Mouse (Mus musculus): Measurements from ENCODE around the gene Mapk12. TPM values are rescaled to one million over a fixed set of nuclear protein-coding genes. Genes with fewer than 3 reads are reported as not detected.
A peak's percentile ranks its signal among the peaks of the same experiment; 100 is the strongest.

Gene Mapk12
- total RNA-seq, 2 experiments from 2014 or later: 4.1 to 5.0 TPM

DNA sequence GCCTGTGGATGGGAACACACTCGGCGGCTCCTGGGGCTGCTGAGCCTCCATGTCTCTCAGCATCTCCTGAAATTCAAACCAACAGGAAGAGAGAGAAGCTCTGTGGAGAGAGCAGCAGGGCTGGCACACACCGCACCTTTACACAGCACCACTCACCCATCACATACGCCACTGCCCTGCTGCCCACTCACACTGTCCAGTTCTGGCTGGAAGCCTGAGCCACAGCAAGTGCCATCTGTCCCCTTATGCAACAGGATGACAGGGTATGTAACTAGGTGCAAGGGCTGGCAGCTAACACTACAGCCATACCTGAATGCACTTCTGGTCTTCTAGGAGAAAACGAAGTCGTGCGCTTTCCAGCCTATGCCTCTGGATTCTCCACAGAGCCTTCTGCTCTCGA, 36.1 kb downstream of the Mapk12 start:
- peak; percentile 72 for DNase-seq
- intact Hi-C loops (cut with DNase I): no loop called here

DNA sequence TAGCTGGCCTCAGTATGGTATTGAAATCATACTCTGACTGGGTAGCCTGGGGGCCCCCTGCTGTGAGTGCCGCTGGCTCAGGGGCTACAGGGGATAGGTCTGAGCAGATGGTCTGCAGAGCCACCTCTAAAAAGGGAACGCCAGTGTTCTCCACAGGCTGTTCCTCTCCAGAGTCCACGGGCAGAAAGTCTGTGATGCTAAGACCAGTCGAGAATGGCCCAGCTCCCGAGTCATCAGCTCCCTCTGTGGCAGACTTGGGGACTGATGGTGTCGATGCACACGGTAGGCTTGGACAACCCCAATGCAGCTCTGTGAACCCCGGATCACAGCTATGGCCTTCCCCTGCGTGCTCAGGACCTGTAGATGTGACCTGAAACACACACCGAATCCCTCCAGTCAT, 36.6 kb downstream of the Mapk12 start:
- intact Hi-C loops (cut with DNase I): no loop called here
- DNase-seq: no peak

DNA sequence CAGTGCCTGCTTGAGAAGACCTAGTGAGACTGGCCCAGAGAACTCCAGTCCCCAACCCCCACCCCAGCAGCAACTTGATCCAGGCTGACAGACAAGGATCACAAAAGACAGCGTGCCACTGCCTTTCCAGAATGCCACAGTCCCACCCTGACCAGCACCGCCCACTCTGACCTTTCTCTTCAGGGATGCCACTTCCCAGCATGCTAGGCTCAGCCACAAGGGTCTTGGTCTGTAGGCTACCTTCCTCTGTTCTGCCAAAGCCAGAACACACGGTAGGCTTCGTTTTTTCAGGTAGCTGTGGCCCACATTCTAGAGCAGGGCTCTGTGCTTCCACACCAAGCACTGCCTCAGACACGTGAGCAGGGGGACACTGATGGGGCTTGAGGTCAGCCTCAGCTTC, 37.9 kb downstream of the Mapk12 start:
- intact Hi-C loops (cut with DNase I): no loop called here
- no peak for DNase-seq

DNA sequence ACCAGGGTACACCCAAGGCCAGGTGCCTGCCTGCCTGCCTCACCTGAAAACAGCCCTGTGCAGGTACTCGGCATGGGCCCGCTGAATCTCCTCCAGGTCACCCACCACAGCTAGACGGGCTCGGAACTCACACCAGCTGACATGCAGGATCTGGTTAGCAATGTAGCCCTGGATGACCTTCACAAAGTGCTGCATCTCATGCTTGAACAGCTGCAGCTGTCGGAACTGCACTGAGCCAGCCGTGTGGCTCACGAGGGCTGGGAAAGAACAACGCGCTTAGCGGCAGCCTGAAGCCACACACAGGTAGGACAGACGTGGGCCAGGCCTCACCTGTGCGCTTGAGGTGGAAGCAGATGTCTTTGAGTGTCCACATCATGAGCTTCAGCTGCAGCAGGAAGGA, 39.7 kb downstream of the Mapk12 start:
- intact Hi-C loops (cut with DNase I): no loop called here
- no peak for DNase-seq

DNA sequence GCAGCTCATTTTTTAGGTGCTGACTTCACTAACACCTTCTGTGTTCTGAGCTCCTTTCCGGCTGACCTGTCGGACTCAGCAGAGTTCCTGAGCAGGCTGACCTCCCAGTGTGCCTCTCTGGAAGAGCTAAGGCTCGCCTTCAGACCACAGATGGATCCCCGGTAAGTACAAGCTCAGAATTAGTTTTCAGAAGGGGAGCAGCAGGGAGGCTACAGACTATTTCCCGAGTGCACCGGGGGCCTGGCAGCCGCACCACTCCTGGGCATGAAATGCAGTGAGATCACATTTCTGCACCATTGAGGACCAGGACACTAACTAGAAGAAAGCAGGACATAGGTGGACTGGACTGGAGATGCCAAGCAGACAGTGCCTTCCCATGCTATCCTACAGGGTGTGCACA, 41.9 kb downstream of the Mapk12 start:
- intact Hi-C loops (cut with DNase I): no loop called here
- no peak for DNase-seq

DNA sequence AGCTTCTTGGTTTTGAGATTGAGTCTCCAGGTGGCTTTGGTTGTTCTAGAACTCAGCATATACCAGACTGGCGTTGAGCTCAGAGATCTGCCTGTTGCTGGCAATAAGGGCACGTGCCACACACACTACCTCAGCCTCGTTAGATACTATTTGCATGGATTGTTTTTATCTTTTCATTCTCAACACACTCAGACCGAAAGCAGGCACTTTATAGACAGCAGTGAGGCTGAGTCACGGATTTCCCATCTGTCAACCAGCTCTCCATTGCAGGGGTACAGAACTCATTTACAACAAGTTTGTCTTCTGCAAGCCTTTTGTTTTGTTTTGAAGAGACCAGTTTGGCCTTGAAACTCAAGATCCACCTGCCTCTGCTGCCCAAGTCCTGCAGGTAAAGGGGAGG, 43.1 kb downstream of the Mapk12 start:
- no peak for DNase-seq

DNA sequence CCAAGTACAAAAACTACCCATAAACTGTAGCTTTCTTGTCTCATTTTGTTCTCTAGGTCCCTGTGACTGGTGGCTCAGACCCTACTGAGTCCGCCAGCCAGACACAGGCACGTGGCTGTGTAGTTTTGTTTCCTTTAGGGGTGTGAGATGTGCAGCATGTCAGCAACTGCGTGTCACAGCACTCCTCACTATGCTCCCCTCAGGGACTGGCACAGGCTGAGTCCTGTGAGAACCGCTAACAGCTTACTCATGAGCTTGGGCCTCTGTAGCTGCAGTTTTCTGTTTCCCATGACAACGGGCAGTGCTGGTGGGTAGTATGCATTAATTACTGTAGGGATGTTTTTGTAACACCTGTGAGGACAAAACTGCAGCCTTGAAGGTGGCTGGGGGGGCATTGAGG, 48.3 kb downstream of the Mapk12 start:
- intact Hi-C loops (cut with DNase I): no loop called here
- no peak for DNase-seq

More for the DNA sequence above, 43.1 kb downstream of the Mapk12 start:
- intact Hi-C loops (cut with DNase I): no loop called here

DNA sequence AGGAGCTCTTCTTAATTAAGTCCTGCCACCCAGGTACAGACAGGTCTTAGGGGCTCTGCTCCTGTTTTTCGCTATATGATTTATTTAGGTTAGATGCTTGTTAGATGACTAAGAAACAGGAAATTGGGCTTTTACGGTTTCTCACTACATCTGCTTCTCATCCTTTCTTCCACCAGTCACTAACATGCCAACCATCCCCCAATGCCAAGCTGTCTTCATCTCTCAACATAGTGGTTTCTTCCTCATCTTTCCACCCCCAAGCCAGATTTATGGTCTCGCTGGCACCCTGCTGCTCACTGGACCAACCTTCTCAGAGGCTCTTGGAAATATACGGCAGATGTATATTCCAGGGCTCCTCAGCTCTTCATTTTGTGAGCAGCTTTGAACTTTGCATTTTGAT, 49.8 kb downstream of the Mapk12 start:
- DNase-seq: no peak
- intact Hi-C loops (cut with DNase I): no loop called here

DNA sequence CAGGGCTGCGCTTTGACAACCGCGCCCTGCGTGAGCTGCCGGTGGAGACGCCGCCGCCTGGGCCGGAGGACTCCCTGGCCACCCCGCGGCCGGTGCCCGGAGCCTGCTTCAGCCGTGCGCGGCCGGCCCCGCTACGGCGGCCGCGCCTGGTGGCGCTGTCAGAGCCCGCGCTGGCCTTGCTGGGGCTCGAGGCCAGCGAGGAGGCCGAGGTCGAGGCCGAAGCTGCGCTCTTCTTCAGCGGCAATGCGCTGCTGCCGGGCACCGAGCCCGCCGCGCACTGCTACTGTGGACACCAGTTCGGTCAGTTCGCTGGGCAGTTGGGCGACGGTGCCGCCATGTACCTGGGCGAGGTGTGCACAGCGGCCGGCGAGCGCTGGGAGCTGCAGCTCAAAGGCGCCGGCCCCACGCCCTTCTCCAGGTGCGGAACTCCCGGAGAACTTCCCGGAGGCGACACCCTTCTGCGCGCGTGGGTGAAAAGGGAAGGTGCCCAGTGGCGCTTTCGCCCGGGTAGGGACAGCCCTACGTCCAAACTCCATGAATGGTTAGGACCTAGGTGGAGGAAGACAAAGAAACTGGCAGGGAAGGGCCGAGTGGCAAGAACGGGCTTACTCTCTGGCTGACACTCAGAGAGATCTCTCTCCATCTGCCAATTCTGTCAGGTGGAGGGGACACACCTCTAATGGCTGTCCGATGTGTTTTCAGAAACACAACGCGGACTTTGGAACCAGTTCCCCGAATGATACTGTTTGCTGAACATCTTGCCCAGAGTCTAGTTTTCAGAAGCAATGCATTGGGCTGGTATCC, 51.1 kb downstream of the Mapk12 start:
- intact Hi-C loops (cut with DNase I): loop anchor here (10.0 kb wide), 1 partner anchor 265 kb away; no protein-coding TSS in a partner anchor
- peak; percentile 28 for DNase-seq

DNA sequence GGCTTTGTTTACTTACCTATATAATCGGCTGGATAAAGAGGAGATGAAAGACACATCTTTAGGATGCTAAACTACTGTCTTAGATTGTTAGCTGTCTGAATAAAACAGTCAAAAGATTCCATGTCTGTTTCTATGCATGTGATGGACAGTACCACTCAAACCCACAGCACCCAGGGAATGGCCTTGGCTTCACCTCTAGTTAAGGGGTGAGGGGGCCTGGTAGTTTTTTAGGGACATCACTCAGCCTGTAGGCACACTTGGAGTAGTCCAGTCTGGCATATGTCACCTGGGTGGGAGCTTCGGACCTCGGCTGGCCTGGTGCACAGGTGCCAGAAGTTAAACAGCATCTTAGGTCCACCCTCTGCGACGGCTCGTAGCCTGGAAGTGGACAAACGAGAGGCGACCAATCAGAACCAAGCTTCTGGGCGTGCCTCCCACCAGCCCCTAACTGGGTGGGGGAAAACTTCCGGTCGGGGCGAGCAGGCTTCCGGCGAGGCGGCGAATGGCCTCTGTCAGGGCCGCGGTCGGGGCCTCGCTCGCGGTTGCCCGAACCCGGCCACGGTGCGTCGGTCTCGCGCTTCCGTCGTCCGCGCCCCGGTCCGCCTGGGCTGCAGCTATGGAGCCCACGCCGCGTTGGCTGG, 51.8 kb downstream of the Mapk12 start, which contains the start of gene Selenoo:
Gene Selenoo, plus strand, starts transcription at position 478 of the 641 bp plus-strand sequence.
- peak; percentile 92 for DNase-seq
- intact Hi-C loops (cut with DNase I): loop anchor here (10.0 kb wide), 1 partner anchor 264 kb away; no protein-coding TSS in a partner anchor

DNA sequence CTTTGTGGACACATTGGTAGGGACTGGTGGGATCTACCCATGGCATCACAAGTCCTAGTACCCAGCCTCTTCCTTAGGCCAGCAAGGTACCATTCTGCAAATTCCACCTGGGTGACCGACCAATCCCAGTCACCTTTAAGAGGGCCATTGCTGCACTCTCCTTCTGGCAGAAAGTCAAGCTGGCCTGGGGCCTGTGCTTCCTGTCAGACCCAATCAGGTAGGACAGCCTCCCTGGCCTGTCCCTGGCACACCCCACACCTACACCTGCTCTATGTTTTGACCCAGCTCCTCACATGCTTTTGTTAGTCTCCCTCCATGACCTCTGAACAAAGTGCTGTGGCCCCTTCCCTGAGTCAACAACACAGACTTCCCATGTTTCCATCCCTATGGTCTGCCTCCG, 55.7 kb downstream of the Mapk12 start:
- intact Hi-C loops (cut with DNase I): loop anchor here (10.0 kb wide), 1 partner anchor 260 kb away; no protein-coding TSS in a partner anchor
- DNase-seq: no peak

DNA sequence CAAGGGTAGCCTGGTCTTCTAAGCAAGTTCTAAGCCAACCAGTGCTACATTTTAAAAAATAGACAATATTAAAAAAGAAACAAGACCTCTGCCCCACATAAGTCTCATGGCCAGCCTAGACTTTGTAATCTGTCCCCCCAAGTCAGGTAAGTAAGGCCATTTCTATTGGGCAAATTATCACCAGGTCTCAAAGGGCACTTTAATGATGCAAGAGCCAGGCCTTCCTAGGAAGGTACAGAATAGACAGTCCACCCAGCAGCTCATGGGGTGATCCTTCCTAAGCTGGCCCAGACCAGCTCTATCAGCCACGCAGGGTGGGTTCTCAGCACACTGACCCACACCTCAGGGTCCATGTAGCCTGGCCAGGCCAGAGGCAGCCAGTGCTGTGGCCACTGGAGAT, 56.6 kb downstream of the Mapk12 start:
- intact Hi-C loops (cut with DNase I): loop anchor here (10.0 kb wide), 1 partner anchor 259 kb away; no protein-coding TSS in a partner anchor

More for the DNA sequence above, 56.6 kb downstream of the Mapk12 start:
- no peak for DNase-seq

Small RNA genes within 50 kb of the gene (microRNA-seq; reads per million reads assigned to microRNA genes)
- gene Mir6958 (4.8 reads per million, percentile 11 among the genes with 10 or more reads in this experiment), gene Mir7118 (2.1 reads per million)

Other genes starting within 250 kb of the Mapk12 start
- gene Ttll8, start 186.3 kb downstream of the Mapk12 start, total RNA-seq (2021): 1 to 10 TPM; 1.3 to 1.7 TPM
- gene Mlc1, start 161.7 kb downstream of the Mapk12 start, total RNA-seq (2021): 10 to 100 TPM; 51.6 to 56.9 TPM
- under 1 TPM; 0.12 to 0.30 TPM for gene Mov10l1, start 157.8 kb downstream of the Mapk12 start, total RNA-seq (2021)
- gene Panx2, start 81.0 kb downstream of the Mapk12 start, total RNA-seq (2021): 10 to 100 TPM; 52.1 to 60.6 TPM
- 10 to 100 TPM; 27.7 to 28.2 TPM for gene Trabd, start 65.6 kb downstream of the Mapk12 start, total RNA-seq (2021)
- 10 to 100 TPM; 24.6 to 25.7 TPM for gene Selenoo, start 51.6 kb downstream of the Mapk12 start, total RNA-seq (2021)
- gene Tubgcp6, start 17.6 kb downstream of the Mapk12 start, total RNA-seq (2021): 10 to 100 TPM; 36.9 to 42.1 TPM
- gene Hdac10, start 12.0 kb downstream of the Mapk12 start, total RNA-seq (2021): 10 to 100 TPM; 40.0 to 42.8 TPM
- gene Mapk11, start 8.9 kb upstream of the Mapk12 start, total RNA-seq (2021): 10 to 100 TPM; 34.4 to 36.6 TPM
- 100 to 1,000 TPM; 100 TPM for gene Plxnb2, start 40.1 kb upstream of the Mapk12 start, total RNA-seq (2021)
- gene Dennd6b, start 55.8 kb upstream of the Mapk12 start, total RNA-seq (2021): 10 to 100 TPM; 46.6 to 49.4 TPM
- 100 to 1,000 TPM; 163 to 165 TPM for gene Ppp6r2, start 70.8 kb upstream of the Mapk12 start, total RNA-seq (2021)
- gene Sbf1, start 174.6 kb upstream of the Mapk12 start, total RNA-seq (2021): 100 to 1,000 TPM; 192 to 235 TPM
- not detected for gene Adm2, start 182.0 kb upstream of the Mapk12 start, total RNA-seq (2021)
- not detected for gene Miox, start 193.7 kb upstream of the Mapk12 start, total RNA-seq (2021)
- 10 to 100 TPM; 22.9 to 36.2 TPM for gene Lmf2, start 215.0 kb upstream of the Mapk12 start, total RNA-seq (2021)
- 10 to 100 TPM; 86.6 to 93.2 TPM for gene Ncaph2, start 215.0 kb upstream of the Mapk12 start, total RNA-seq (2021)
- 10 to 100 TPM; 25.0 to 28.7 TPM for gene Sco2, start 233.1 kb upstream of the Mapk12 start, total RNA-seq (2021)
- under 1 TPM; 0.62 to 0.81 TPM for gene Tymp, start 236.3 kb upstream of the Mapk12 start, total RNA-seq (2021)
- 1 to 10 TPM; 1.8 to 1.9 TPM for gene Odf3b, start 238.6 kb upstream of the Mapk12 start, total RNA-seq (2021)
- gene Klhdc7b, start 244.2 kb upstream of the Mapk12 start, total RNA-seq (2021): not detected